Mouse (Mus musculus): ENCODE results near the gene Igf1.

The Igf1 gene

GRCm38 (mm10) chr10:87860181-87861103 lies 2.4 kb downstream of the Igf1 start:
- peak; percentile 45 for ATAC-seq (ENCODE audit: low TSS enrichment)

- ATAC-seq (ENCODE audit: low TSS enrichment), result no peak
Observed at GRCm38 (mm10) chr10:87861104-87861455, 3.0 kb downstream of the Igf1 start.

DNA sequence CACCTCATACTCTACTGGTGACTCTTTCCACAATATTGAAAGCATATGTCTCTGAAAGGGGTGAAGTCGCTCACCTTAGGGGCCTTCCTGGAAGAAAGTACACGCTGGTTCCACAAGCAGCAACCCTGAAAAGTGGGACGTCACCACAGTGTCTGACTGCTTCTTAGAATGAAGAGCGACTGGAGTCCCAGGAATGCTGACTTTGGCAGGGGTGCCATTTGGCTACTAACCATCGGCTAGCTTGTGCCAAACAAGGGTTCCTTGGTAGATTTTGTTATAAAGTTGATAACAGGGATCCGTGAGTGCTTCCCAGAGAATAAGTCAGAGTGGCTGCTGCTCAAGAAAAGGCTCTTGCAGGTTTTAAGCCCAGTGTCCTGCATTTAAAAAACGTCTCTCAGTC lies 4.8 kb downstream of the Igf1 start:
- no peak for ATAC-seq (ENCODE audit: low TSS enrichment)

GRCm38 (mm10) chr10:87863326-87863725 lies 5.3 kb downstream of the Igf1 start:
- ATAC-seq (ENCODE audit: low TSS enrichment), result no peak

- ATAC-seq (ENCODE audit: low TSS enrichment), result no peak
Observed at GRCm38 (mm10) chr10:87865712-87866111, 7.6 kb downstream of the Igf1 start.

GRCm38 (mm10) chr10:87866448-87866847 lies 8.4 kb downstream of the Igf1 start:
- ATAC-seq (ENCODE audit: low TSS enrichment), result no peak

- ATAC-seq (ENCODE audit: low TSS enrichment), result no peak
Observed at GRCm38 (mm10) chr10:87867217-87867616, 9.2 kb downstream of the Igf1 start.

- ATAC-seq (ENCODE audit: low TSS enrichment), result no peak
Observed at GRCm38 (mm10) chr10:87867631-87868030, 9.6 kb downstream of the Igf1 start.

DNA sequence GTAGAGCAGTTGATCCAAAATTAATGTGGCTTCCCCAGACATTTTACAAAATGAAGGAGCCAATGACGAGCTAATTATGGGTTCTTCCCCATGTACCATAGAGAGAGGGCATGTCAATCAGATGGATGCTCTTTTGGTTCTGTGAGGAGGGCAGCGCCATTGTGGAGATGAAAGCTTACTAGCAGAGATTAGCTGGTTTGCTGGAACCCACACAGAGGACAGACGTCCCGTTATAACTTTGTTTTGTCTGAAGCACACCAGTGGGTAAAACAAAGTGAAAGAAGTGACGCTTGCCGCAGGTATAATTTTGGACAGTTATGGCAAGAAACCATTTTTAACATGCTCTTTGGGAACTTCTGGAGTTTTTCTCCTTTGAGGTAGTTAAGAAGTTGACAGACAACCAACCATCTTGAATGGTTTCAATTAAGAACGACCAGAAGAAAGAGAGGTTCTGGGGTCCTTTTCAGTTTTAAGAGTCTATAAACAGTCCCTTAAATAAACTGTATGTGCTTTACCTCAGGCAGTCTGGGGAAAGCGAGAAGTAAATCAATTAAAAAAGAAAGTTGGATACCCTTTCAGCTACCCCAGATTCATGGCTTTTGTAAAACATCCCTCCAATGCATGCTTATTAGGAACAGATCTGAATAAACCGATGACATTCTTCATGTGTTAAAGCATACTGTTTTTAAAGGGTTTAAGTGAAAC lies 10.4 kb downstream of the Igf1 start:
- no peak for ATAC-seq (ENCODE audit: low TSS enrichment)

GRCm38 (mm10) chr10:87869151-87869550 lies 11.1 kb downstream of the Igf1 start:
- no peak for ATAC-seq (ENCODE audit: low TSS enrichment)

DNA sequence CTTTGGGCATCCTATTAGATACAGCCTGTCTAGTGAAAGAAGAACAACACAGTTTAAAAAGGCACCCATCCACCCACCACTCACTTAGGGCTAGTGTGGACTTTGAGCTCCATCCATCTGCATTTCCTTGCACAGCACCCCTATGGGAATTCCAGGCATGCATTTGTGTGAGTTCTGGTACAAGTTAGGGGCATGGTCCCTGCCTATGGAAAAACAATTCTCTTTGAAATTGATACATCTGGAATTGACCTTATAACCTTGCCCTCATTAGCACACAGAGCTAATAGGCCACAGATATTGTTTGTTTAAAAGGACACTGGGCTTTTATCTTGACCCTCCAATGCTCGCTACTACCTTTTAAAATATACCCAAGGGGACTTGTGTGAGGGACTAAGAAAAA lies 11.6 kb downstream of the Igf1 start:
- ATAC-seq (ENCODE audit: low TSS enrichment), result no peak

DNA sequence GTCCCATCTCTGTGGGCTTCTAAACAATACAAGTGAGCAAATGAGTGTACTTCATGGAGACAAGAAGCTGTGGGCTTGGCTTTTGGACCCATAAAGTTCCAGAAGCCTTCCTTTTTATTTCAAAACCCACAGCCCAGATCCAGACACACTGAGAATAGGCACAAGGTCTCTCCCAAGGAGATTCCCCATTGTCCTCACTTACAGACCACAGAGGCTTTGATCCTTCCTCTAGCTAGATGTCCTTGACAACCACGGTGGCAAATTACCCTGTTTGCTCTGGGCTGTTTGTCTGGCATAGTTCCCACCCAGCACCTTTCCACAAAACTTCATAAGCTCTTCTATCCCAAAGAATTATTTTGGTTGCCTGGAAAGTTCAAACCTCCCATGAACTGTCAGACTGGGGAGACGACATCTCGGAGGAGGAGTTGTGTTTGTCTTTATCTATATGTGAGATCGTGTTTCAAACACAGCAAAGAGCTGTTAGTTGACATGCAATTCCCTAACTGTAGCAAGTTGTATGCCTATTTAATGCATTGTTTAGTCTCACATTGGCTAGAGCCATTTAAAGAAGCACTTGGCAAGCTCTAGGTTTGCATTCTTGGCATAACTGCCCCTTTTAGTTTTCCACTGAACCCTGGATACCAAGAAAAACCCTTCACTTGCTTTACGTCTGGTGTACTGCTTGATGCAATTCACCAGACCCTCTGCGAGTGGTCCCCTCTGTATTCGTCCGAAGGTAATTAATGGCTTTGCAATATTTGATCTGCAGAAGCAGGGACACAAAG lies 14.0 kb downstream of the Igf1 start:
- no peak for ATAC-seq (ENCODE audit: low TSS enrichment)

DNA sequence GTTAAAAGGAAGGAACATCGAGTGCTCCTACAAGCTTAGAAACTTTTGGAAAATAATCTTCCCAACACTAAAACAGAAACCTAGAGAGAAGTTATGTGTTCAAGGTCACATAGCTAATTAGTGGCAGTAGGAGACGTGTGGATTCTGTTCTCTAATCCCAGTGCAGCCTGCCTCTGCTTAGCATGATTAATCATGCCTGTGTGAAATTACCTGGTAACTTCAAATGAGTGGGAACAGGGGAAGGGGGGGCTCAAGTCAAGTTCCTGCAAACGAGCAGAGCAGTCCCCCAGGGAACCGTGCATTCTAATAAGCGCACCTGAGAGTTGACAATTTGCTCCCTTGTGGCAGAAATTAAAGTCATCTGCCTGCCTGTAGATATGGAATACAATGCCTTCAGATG lies 14.8 kb downstream of the Igf1 start:
- no peak for ATAC-seq (ENCODE audit: low TSS enrichment)

GRCm38 (mm10) chr10:87873516-87873915 lies 15.5 kb downstream of the Igf1 start:
- ATAC-seq (ENCODE audit: low TSS enrichment), result no peak

DNA sequence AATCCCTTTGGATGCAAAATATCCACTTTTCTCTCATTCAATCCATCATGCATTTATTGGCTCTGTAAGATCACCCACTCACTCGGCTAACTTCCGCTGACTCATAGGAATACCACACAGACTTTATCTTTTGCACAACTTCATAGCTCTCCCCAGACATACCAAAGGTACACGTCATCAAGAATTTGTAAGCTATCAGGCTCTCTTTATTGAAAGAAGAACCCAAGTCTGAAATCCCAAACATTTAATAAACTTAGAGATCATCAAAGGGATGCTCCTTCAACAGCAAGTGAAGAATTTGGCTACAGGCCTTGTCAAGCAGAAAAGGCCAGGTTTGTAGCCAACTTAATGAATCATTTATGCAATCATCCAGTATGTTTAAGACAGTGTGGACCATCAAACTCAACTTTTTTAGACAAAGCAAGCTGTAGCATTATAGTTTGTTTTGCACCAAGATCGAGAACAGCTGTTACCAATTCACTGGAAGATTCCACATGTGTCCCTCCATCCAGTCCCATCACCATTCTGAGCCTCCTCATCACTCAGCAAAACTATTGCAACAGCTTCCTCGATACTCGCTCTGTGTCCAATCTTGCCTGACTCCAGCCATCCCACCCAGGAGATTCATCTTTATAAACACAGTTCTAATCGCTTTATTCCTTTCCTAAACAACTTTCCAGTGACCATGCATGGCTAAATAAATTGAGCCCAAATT lies 22.2 kb downstream of the Igf1 start:
- ATAC-seq (ENCODE audit: low TSS enrichment), result no peak

DNA sequence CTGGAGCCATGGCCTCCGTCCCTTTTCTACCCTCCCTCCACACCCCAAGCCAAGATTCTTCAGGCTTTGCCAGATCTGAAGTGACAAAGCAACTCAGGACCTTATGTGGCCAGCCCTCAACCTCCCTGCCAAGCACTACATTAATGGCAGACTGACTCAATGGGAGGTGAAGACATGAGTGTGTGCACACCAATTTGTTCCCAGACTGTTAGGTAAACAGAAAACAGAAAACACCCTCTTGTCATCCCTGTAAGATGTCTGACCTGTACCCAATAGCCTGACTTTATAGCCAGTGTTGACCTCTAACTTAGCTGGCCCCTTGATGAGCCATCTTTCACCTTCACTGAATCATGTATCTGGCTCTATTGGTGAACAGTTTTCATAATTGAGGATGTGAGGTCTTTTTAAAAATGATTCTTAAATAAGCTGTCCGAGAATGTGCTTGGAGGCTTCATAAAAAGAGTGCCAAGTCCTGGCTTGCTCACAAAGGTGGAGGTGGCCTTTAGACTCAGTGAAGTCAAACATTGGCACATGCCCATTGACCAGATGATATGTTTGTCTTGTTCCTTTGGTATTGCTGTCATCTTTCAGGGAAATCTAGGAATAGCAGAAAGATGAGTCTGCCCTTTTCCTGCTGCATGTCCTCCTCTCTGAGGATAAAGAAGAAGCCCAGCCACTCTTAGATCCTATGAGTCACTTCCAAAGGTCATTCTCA lies 27.4 kb downstream of the Igf1 start:
- no peak for ATAC-seq (ENCODE audit: low TSS enrichment)

- no peak for ATAC-seq (ENCODE audit: low TSS enrichment)
Observed at GRCm38 (mm10) chr10:87889850-87890249, 31.8 kb downstream of the Igf1 start.

DNA sequence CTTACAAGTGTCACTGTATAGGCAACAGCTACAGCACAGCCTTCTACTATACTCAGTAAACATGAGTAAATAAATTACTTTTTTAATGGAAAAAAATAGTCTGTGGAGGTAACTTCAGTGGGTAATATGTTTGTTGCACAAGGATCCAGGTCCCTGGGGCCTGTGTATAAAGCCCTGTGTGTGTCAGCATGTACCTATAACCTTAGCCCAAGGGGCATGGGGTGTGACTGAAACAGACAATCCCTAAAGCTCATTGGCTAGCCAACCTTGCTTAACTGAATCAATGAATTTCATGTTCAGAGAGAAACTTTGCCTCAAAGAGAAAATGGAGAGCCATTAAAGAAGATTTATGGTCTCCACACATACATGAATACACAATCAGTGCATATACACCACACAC lies 34.2 kb downstream of the Igf1 start:
- no peak for ATAC-seq (ENCODE audit: low TSS enrichment)

- ATAC-seq (ENCODE audit: low TSS enrichment), result no peak
Observed at GRCm38 (mm10) chr10:87893272-87893671, 35.2 kb downstream of the Igf1 start.

GRCm38 (mm10) chr10:87894461-87895120 lies 36.5 kb downstream of the Igf1 start:
- ATAC-seq (ENCODE audit: low TSS enrichment), result no peak

- no peak for ATAC-seq (ENCODE audit: low TSS enrichment)
Observed at GRCm38 (mm10) chr10:87895351-87895750, 37.3 kb downstream of the Igf1 start.
